Mouse (Mus musculus): Measurements from ENCODE around the gene Surf6.
A peak's percentile ranks its signal among the peaks of the same experiment; 100 is the strongest.

Gene Surf6

GRCm38 (mm10) chr2:26902467-26903220 is at the start of gene Surf6:
Surf6 (minus strand) TSS chr2:26902879.
- Histone ChIP-seq H3K27me3 (ENCODE audit: control insufficient read depth, insufficient read depth, low read length, poor library complexity, severe bottlenecking) (no peaks in the 10 kb centered on the region), H3K36me3 (ENCODE audit: control insufficient read depth, insufficient read depth, low read length, poor library complexity, severe bottlenecking) (peaks cover 5% of the 10 kb centered on the region; the same call in 1 of the 2 replicates)
- DNase-seq (ENCODE audit: low read depth, low spot score): peak; percentile 94

GRCm38 (mm10) chr2:26952193-26952592 is 49.5 kb upstream of the Surf6 start:
- Histone ChIP-seq H3K36me3 (ENCODE audit: control insufficient read depth, insufficient read depth, low read length, poor library complexity, severe bottlenecking) (peaks cover 9% of the 10 kb centered on the region), H3K27me3 (ENCODE audit: control insufficient read depth, insufficient read depth, low read length, poor library complexity, severe bottlenecking) (no peaks in the 10 kb centered on the region)
- DNase-seq (ENCODE audit: low read depth, low spot score): no peak

GRCm38 (mm10) chr2:26951346-26951905 is 48.7 kb upstream of the Surf6 start:
- Histone ChIP-seq H3K36me3 (ENCODE audit: control insufficient read depth, insufficient read depth, low read length, poor library complexity, severe bottlenecking) (peaks cover 6% of the 10 kb centered on the region), H3K27me3 (ENCODE audit: control insufficient read depth, insufficient read depth, low read length, poor library complexity, severe bottlenecking) (no peaks in the 10 kb centered on the region)
- no peak for DNase-seq (ENCODE audit: low read depth, low spot score)

GRCm38 (mm10) chr2:26950411-26950810 is 47.7 kb upstream of the Surf6 start:
- Histone ChIP-seq H3K36me3 (ENCODE audit: control insufficient read depth, insufficient read depth, low read length, poor library complexity, severe bottlenecking) (peaks cover 4% of the 10 kb centered on the region), H3K27me3 (ENCODE audit: control insufficient read depth, insufficient read depth, low read length, poor library complexity, severe bottlenecking) (no peaks in the 10 kb centered on the region)
- DNase-seq (ENCODE audit: low read depth, low spot score): no peak

GRCm38 (mm10) chr2:26943253-26943652 is 40.6 kb upstream of the Surf6 start:
- no peaks in the 10 kb centered on the region for H3K36me3 ChIP-seq (ENCODE audit: control insufficient read depth, insufficient read depth, low read length, poor library complexity, severe bottlenecking)
- H3K27me3 ChIP-seq (ENCODE audit: control insufficient read depth, insufficient read depth, low read length, poor library complexity, severe bottlenecking): no peaks in the 10 kb centered on the region
- DNase-seq (ENCODE audit: low read depth, low spot score): no peak

GRCm38 (mm10) chr2:26941539-26941938 is 38.9 kb upstream of the Surf6 start:
- H3K27me3 ChIP-seq (ENCODE audit: control insufficient read depth, insufficient read depth, low read length, poor library complexity, severe bottlenecking): no peaks in the 10 kb centered on the region
- peak; percentile 22 for DNase-seq (ENCODE audit: low read depth, low spot score)
- H3K36me3 ChIP-seq (ENCODE audit: control insufficient read depth, insufficient read depth, low read length, poor library complexity, severe bottlenecking): no peaks in the 10 kb centered on the region

- no peaks in the 10 kb centered on the region for H3K36me3 ChIP-seq (ENCODE audit: control insufficient read depth, insufficient read depth, low read length, poor library complexity, severe bottlenecking)
- no peak for DNase-seq (ENCODE audit: low read depth, low spot score)
- no peaks in the 10 kb centered on the region for H3K27me3 ChIP-seq (ENCODE audit: control insufficient read depth, insufficient read depth, low read length, poor library complexity, severe bottlenecking)
Observed at GRCm38 (mm10) chr2:26936425-26936824, 33.7 kb upstream of the Surf6 start.

GRCm38 (mm10) chr2:26935286-26935685 is 32.6 kb upstream of the Surf6 start:
- DNase-seq (ENCODE audit: low read depth, low spot score): no peak
- Histone ChIP-seq H3K36me3 (ENCODE audit: control insufficient read depth, insufficient read depth, low read length, poor library complexity, severe bottlenecking) (no peaks in the 10 kb centered on the region), H3K27me3 (ENCODE audit: control insufficient read depth, insufficient read depth, low read length, poor library complexity, severe bottlenecking) (no peaks in the 10 kb centered on the region)

GRCm38 (mm10) chr2:26933304-26934055 is 30.8 kb upstream of the Surf6 start, which contains the start of the genes Surf4 and Stkld1:
Surf4 (minus strand) TSS chr2:26933928.
Stkld1 (plus strand) TSS chr2:26934047.
- Histone ChIP-seq H3K36me3 (ENCODE audit: control insufficient read depth, insufficient read depth, low read length, poor library complexity, severe bottlenecking) (no peaks in the 10 kb centered on the region), H3K27me3 (ENCODE audit: control insufficient read depth, insufficient read depth, low read length, poor library complexity, severe bottlenecking) (no peaks in the 10 kb centered on the region)
- peak; percentile 97 for DNase-seq (ENCODE audit: low read depth, low spot score)

- no peaks in the 10 kb centered on the region for H3K27me3 ChIP-seq (ENCODE audit: control insufficient read depth, insufficient read depth, low read length, poor library complexity, severe bottlenecking)
- H3K36me3 ChIP-seq (ENCODE audit: control insufficient read depth, insufficient read depth, low read length, poor library complexity, severe bottlenecking): no peaks in the 10 kb centered on the region
- peak; percentile 34 for DNase-seq (ENCODE audit: low read depth, low spot score)
Observed at GRCm38 (mm10) chr2:26932473-26933303, 30.0 kb upstream of the Surf6 start.

GRCm38 (mm10) chr2:26930390-26930789 is 27.7 kb upstream of the Surf6 start:
- Histone ChIP-seq H3K36me3 (ENCODE audit: control insufficient read depth, insufficient read depth, low read length, poor library complexity, severe bottlenecking) (no peaks in the 10 kb centered on the region), H3K27me3 (ENCODE audit: control insufficient read depth, insufficient read depth, low read length, poor library complexity, severe bottlenecking) (no peaks in the 10 kb centered on the region)
- peak; percentile 84 for DNase-seq (ENCODE audit: low read depth, low spot score)

GRCm38 (mm10) chr2:26927745-26928476 is 25.2 kb upstream of the Surf6 start:
- DNase-seq (ENCODE audit: low read depth, low spot score): no peak
- no peaks in the 10 kb centered on the region for H3K27me3 ChIP-seq (ENCODE audit: control insufficient read depth, insufficient read depth, low read length, poor library complexity, severe bottlenecking)

GRCm38 (mm10) chr2:26921784-26922183 is 19.1 kb upstream of the Surf6 start:
- peaks cover 11% of the 10 kb centered on the region for H3K36me3 ChIP-seq (ENCODE audit: control insufficient read depth, insufficient read depth, low read length, poor library complexity, severe bottlenecking)
- DNase-seq (ENCODE audit: low read depth, low spot score): no peak
- H3K27me3 ChIP-seq (ENCODE audit: control insufficient read depth, insufficient read depth, low read length, poor library complexity, severe bottlenecking): no peaks in the 10 kb centered on the region

More at GRCm38 (mm10) chr2:26927745-26928476, 25.2 kb upstream of the Surf6 start:
- peaks cover 4% of the 10 kb centered on the region for H3K36me3 ChIP-seq (ENCODE audit: control insufficient read depth, insufficient read depth, low read length, poor library complexity, severe bottlenecking)
